Mouse (Mus musculus) C2C12 (cell line): ENCODE results near the gene Klf8.

Experiments
- CTCF ChIP-seq: IDR thresholded peaks from one replicate; pipeline ENCODE4 v1.5.1; 2011; ENCODE audit not compliant: control insufficient read depth, insufficient read depth, insufficient read length
- MYOD1 ChIP-seq: IDR thresholded peaks from one replicate; pipeline ENCODE4 v1.6.1; 2011; ENCODE audit warnings: low read depth; ENCODE audit not compliant: control insufficient read depth, insufficient read length
- USF1 ChIP-seq: IDR thresholded peaks from one replicate; pipeline ENCODE4 v1.6.1; 2011; ENCODE audit warnings: low read depth, mild to moderate bottlenecking, control low read depth, moderate library complexity

- TF ChIP-seq CTCF (no peak), MYOD1 (no peak), USF1 (no peak)
These were observed 18.2 kb downstream of the Klf8 start for GRCm38 (mm10) chrX:153255504-153255903.
